Mouse (Mus musculus) cerebellum, postnatal 14 days (tissue): ENCODE results near the gene Trappc2l.

Source experiments
- DNase-seq, 2 experiments: peaks; one replicate each; pipeline ENCODE4 v3.0.0; 2021; ENCODE audit warnings: mixed read lengths in 2 of 2

Trappc2l gene

GRCm38 (mm10) chr8:122658149-122658806, 46.8 kb downstream of the Trappc2l start:
- no peak for DNase-seq

GRCm38 (mm10) chr8:122658807-122659160, 47.3 kb downstream of the Trappc2l start:
- DNase-seq = no peak

- DNase-seq = peak in 1 of 2 experiments; percentile 57
Measured at GRCm38 (mm10) chr8:122660022-122660421, 48.6 kb downstream of the Trappc2l start.

GRCm38 (mm10) chr8:122661138-122661537, 49.7 kb downstream of the Trappc2l start:
- peak; percentile 78 for DNase-seq

- no peak for DNase-seq
Measured at GRCm38 (mm10) chr8:122661894-122662293, 50.5 kb downstream of the Trappc2l start.

- DNase-seq = no peak
Measured at GRCm38 (mm10) chr8:122663106-122663505, 51.7 kb downstream of the Trappc2l start.

GRCm38 (mm10) chr8:122663670-122664069, 52.2 kb downstream of the Trappc2l start:
- DNase-seq = no peak

- peak; percentile 76 to 80 for DNase-seq
Measured at GRCm38 (mm10) chr8:122665221-122665620, 53.8 kb downstream of the Trappc2l start.

- peak; percentile 88 to 91 for DNase-seq
Measured at GRCm38 (mm10) chr8:122665667-122666316, 54.4 kb downstream of the Trappc2l start.
